ENCODE assay signal across 11 mouse cellular contexts in genomic region chr2:37549346-37550012, GRCm38 (mm10). TPM values are rescaled to one million over a fixed set of nuclear protein-coding genes. Genes with fewer than 3 reads are reported as not detected.
DNase-seq lines count a peak whose midpoint lies in the region; ATAC-seq lines count a peak whose summit lies in the region.
"Had no signal": no experiment of that assay in that cellular context is flagged by ENCODE, and none has a peak within 500 bp of the region (broad histone marks: within the 10 kb centered on the region; RNA-seq: fewer than 3 reads in every experiment).

No protein-coding gene starts in this region.

- H3K27ac ChIP-seq in heart, embryonic 12.5 days (ENCODE audit: poor library complexity, severe bottlenecking): no peak overlapping the region
- H3K27ac ChIP-seq: limb, embryonic 15.5 days had no signal

- H3K4me3 ChIP-seq in heart, embryonic 12.5 days: no peak overlapping the region
- H3K4me3 ChIP-seq: limb, embryonic 15.5 days had no signal

- WGBS in heart, embryonic 12.5 days: 79% methylated on average over 1 of the region's 1 CpGs

- H3K4me1 ChIP-seq in heart, embryonic 12.5 days (replicated peaks): no peaks in the 10 kb centered on the region
- H3K4me1 ChIP-seq: limb, embryonic 15.5 days had no signal

- no peak for ATAC-seq in heart, embryonic 12.5 days (ENCODE audit: insufficient number of reproducible peaks, low FRiP score)
- ATAC-seq: hindbrain, embryonic 16.5 days had no signal

- intact Hi-C loops in heart, postnatal 14 days (cut with DNase I): no loop called here

- H3K36me3 ChIP-seq in heart, embryonic 12.5 days: peaks cover 59% of the 10 kb centered on the region

- no peak overlapping the region for H3K4me2 ChIP-seq in heart, embryonic 12.5 days
- H3K4me2 ChIP-seq: limb, embryonic 15.5 days had no signal

- no peak overlapping the region for H3K9ac ChIP-seq in heart, embryonic 12.5 days
- H3K9ac ChIP-seq: limb, embryonic 15.5 days had no signal

- no peaks in the 10 kb centered on the region for H3K27me3 ChIP-seq in heart, embryonic 12.5 days (replicated peaks)
- H3K27me3 ChIP-seq: limb, embryonic 15.5 days had no signal

- DNase-seq in heart, adult 8-10 months (ENCODE audit: low spot score): peak; percentile 28
- DNase-seq in cerebellum, adult 11-12 months: peak; percentile 42
- peak; percentile 20 to 24 for DNase-seq in heart, postnatal 14 days
- peak; percentile 7 for DNase-seq in skeletal muscle tissue, adult 2 months (ENCODE audit: low read depth, low spot score)
- no peak for DNase-seq in urinary bladder, postnatal 4 days (ENCODE audit: low spot score in 2 of 2)
- no peak for DNase-seq in gastrocnemius, adult 18-20 months (ENCODE audit: low spot score)
- no peak for DNase-seq in ovary, postnatal 10 days (ENCODE audit: low spot score)
- DNase-seq: gastrocnemius, postnatal 14 days had no signal

- 0 out of 2 replicates have a peak, but pooled peaks cover 3% of the 10 kb centered on the region for H3K9me3 ChIP-seq in heart, embryonic 12.5 days (replicated peaks)
- H3K9me3 ChIP-seq: limb, embryonic 15.5 days had no signal

RNA-seq across cellular contexts. Expression of gene Gpr21, which starts 33.3 kb away (rescaled TPM):
- under 1 TPM; 0.34 to 0.63 (median 0.45) TPM for total RNA-seq in heart, adult 8-10 months (2022)
- 0.86 and 1.2 TPM in 2 replicates for polyA plus RNA-seq in heart, embryonic 12.5 days (2016; fragmentation: Nextera tagmentation; extraction: Ambion mirVana)
- total RNA-seq in heart, postnatal 14 days (2021): under 1 TPM; 0.91 to 1.00 TPM
- total RNA-seq in gastrocnemius, adult 18-20 months (2021): under 1 TPM; 0.40 to 0.43 TPM

Comparison
In these comparisons a context has a peak if more than half of its experiments do, and no peak if none do; other contexts are left out.
1. DNase-seq: peak in heart, adult 8-10 months (single experiment), cerebellum, adult 11-12 months (single experiment), heart, postnatal 14 days (2 of 2) and skeletal muscle tissue, adult 2 months (single experiment); none in urinary bladder, postnatal 4 days (0 of 2), gastrocnemius, adult 18-20 months (single experiment) and ovary, postnatal 10 days (single experiment).